Mouse (Mus musculus): Measurements from ENCODE around the gene Prdm9.

GRCm38 (mm10) chr17:15536457-15536904 is 27.7 kb downstream of the Prdm9 start:
- TF ChIP-seq CTCF (IDR thresholded peaks at IDR 0.05; ENCODE audit: low read depth): no peak
- no peak for TF ChIP-seq EP300 (IDR thresholded peaks at IDR 0.05; ENCODE audit: low read depth)

All from liver, postnatal 0 days (tissue).